Mouse (Mus musculus): ENCODE data around the gene Fdxacb1. TPM values are rescaled to one million over a fixed set of nuclear protein-coding genes. Genes with fewer than 3 reads are reported as not detected.
A peak's percentile ranks its signal among the peaks of the same experiment; 100 is the strongest.

Fdxacb1 gene
- polyA plus RNA-seq, 1 experiment from 2014 or later: 2.4 TPM

GRCm38 (mm10) chr9:50763331-50763730, 4.7 kb upstream of the Fdxacb1 start:
- Histone ChIP-seq H3K27ac (no peak overlapping the region), H3K4me3 (ENCODE audit: inconsistent target) (no peak overlapping the region), H3K79me2 (ENCODE audit: inconsistent target) (no peaks in the 10 kb centered on the region), H3K36me3 (ENCODE audit: inconsistent target) (no peaks in the 10 kb centered on the region)
- 90% methylated on average over 1 of the region's 1 CpGs for WGBS (ENCODE audit: missing documents)

GRCm38 (mm10) chr9:50767531-50768106, 417 bp upstream of the Fdxacb1 start:
- 4% methylated on average over 17 of the region's 17 CpGs for WGBS (ENCODE audit: missing documents)
- Histone ChIP-seq H3K79me2 (ENCODE audit: inconsistent target) (no peaks in the 10 kb centered on the region; the same call in 1 of the 2 replicates), H3K4me3 (ENCODE audit: inconsistent target) (peak overlapping the region; percentile 63), H3K36me3 (ENCODE audit: inconsistent target) (no peaks in the 10 kb centered on the region), H3K27ac (peak overlapping the region; percentile 76)

GRCm38 (mm10) chr9:50770011-50770410, 2.0 kb downstream of the Fdxacb1 start:
- H3K27ac ChIP-seq: no peak overlapping the region
- no peak overlapping the region for H3K4me3 ChIP-seq (ENCODE audit: inconsistent target)
- no peaks in the 10 kb centered on the region for H3K36me3 ChIP-seq (ENCODE audit: inconsistent target)
- WGBS (ENCODE audit: missing documents): 100% methylated on average over 2 of the region's 2 CpGs
- H3K79me2 ChIP-seq (ENCODE audit: inconsistent target): no peaks in the 10 kb centered on the region; the same call in 1 of the 2 replicates

GRCm38 (mm10) chr9:50774026-50774462, 6.0 kb downstream of the Fdxacb1 start:
- Histone ChIP-seq H3K36me3 (ENCODE audit: inconsistent target) (no peaks in the 10 kb centered on the region), H3K27ac (peak overlapping the region; percentile 65), H3K4me3 (ENCODE audit: inconsistent target) (peak overlapping the region; percentile 45; the same call in 1 of the 2 replicates), H3K79me2 (ENCODE audit: inconsistent target) (no peaks in the 10 kb centered on the region; the same call in 1 of the 2 replicates)
- WGBS (ENCODE audit: missing documents): 8% methylated on average over 4 of the region's 4 CpGs

- Histone ChIP-seq H3K4me3 (ENCODE audit: inconsistent target) (peak within 1 kb of the TSS; percentile 48), H3K79me2 (ENCODE audit: inconsistent target) (no peaks in the 10 kb centered on the region; the same call in 1 of the 2 replicates), H3K27ac (peak within 1 kb of the TSS; percentile 65), H3K36me3 (ENCODE audit: inconsistent target) (no peaks in the 10 kb centered on the region)
- under 1% methylated on average over 50 of the region's 51 CpGs for WGBS (ENCODE audit: missing documents)
These were observed 7.1 kb downstream of the Fdxacb1 start, which contains the start of the genes Alg9 and 1110032A03Rik for GRCm38 (mm10) chr9:50774991-50775612. Alg9 (plus strand) TSS chr9:50775019. 1110032A03Rik (minus strand) TSS chr9:50775520.

GRCm38 (mm10) chr9:50775662-50776126, 7.7 kb downstream of the Fdxacb1 start:
- Histone ChIP-seq H3K36me3 (ENCODE audit: inconsistent target) (no peaks in the 10 kb centered on the region; the same call in 1 of the 2 replicates), H3K27ac (no peak overlapping the region), H3K79me2 (ENCODE audit: inconsistent target) (no peaks in the 10 kb centered on the region; the same call in 1 of the 2 replicates), H3K4me3 (ENCODE audit: inconsistent target) (peak overlapping the region; percentile 48)
- under 1% methylated on average over 27 of the region's 30 CpGs for WGBS (ENCODE audit: missing documents)

- Histone ChIP-seq H3K27ac (no peak overlapping the region), H3K4me3 (ENCODE audit: inconsistent target) (peak overlapping the region; percentile 48), H3K36me3 (ENCODE audit: inconsistent target) (no peaks in the 10 kb centered on the region; the same call in 1 of the 2 replicates), H3K79me2 (ENCODE audit: inconsistent target) (no peaks in the 10 kb centered on the region; the same call in 1 of the 2 replicates)
- WGBS (ENCODE audit: missing documents): 66% methylated on average over 11 of the region's 11 CpGs
These were observed 8.2 kb downstream of the Fdxacb1 start for GRCm38 (mm10) chr9:50776162-50776760.

- Histone ChIP-seq H3K36me3 (ENCODE audit: inconsistent target) (peaks cover 39% of the 10 kb centered on the region; the same call in 1 of the 2 replicates), H3K27ac (no peak overlapping the region), H3K79me2 (ENCODE audit: inconsistent target) (no peaks in the 10 kb centered on the region), H3K4me3 (ENCODE audit: inconsistent target) (no peak overlapping the region)
- WGBS (ENCODE audit: missing documents): 76% methylated on average over 2 of the region's 2 CpGs
These were observed 14.1 kb downstream of the Fdxacb1 start for GRCm38 (mm10) chr9:50782155-50782554.

- Histone ChIP-seq H3K4me3 (ENCODE audit: inconsistent target) (no peak overlapping the region), H3K36me3 (ENCODE audit: inconsistent target) (peaks cover 30% of the 10 kb centered on the region), H3K79me2 (ENCODE audit: inconsistent target) (no peaks in the 10 kb centered on the region), H3K27ac (no peak overlapping the region)
- 96% methylated on average over 3 of the region's 3 CpGs for WGBS (ENCODE audit: missing documents)
These were observed 27.2 kb downstream of the Fdxacb1 start for GRCm38 (mm10) chr9:50795266-50795665.

GRCm38 (mm10) chr9:50796776-50797175, 28.7 kb downstream of the Fdxacb1 start:
- H3K79me2 ChIP-seq (ENCODE audit: inconsistent target): no peaks in the 10 kb centered on the region
- WGBS (ENCODE audit: missing documents): 95% methylated on average over 8 of the region's 8 CpGs
- no peak overlapping the region for H3K27ac ChIP-seq
- H3K4me3 ChIP-seq (ENCODE audit: inconsistent target): no peak overlapping the region
- H3K36me3 ChIP-seq (ENCODE audit: inconsistent target): peaks cover 24% of the 10 kb centered on the region; the same call in 1 of the 2 replicates

- no peak overlapping the region for H3K4me3 ChIP-seq (ENCODE audit: inconsistent target)
- no peak overlapping the region for H3K27ac ChIP-seq
- no peaks in the 10 kb centered on the region for H3K79me2 ChIP-seq (ENCODE audit: inconsistent target)
- 92% methylated on average over 7 of the region's 7 CpGs for WGBS (ENCODE audit: missing documents)
- peaks cover 19% of the 10 kb centered on the region; the same call in 1 of the 2 replicates for H3K36me3 ChIP-seq (ENCODE audit: inconsistent target)
These were observed 29.6 kb downstream of the Fdxacb1 start for GRCm38 (mm10) chr9:50797641-50798040.

GRCm38 (mm10) chr9:50798368-50798767, 30.3 kb downstream of the Fdxacb1 start:
- H3K79me2 ChIP-seq (ENCODE audit: inconsistent target): no peaks in the 10 kb centered on the region
- no peak overlapping the region for H3K4me3 ChIP-seq (ENCODE audit: inconsistent target)
- WGBS (ENCODE audit: missing documents): 59% methylated on average over 5 of the region's 5 CpGs
- H3K27ac ChIP-seq: no peak overlapping the region
- H3K36me3 ChIP-seq (ENCODE audit: inconsistent target): peaks cover 24% of the 10 kb centered on the region; the same call in 1 of the 2 replicates

- H3K27ac ChIP-seq: no peak overlapping the region
- 83% methylated on average over 2 of the region's 2 CpGs for WGBS (ENCODE audit: missing documents)
- H3K4me3 ChIP-seq (ENCODE audit: inconsistent target): no peak overlapping the region
- H3K79me2 ChIP-seq (ENCODE audit: inconsistent target): no peaks in the 10 kb centered on the region
- H3K36me3 ChIP-seq (ENCODE audit: inconsistent target): peaks cover 39% of the 10 kb centered on the region
These were observed 32.9 kb downstream of the Fdxacb1 start for GRCm38 (mm10) chr9:50800985-50801384.

GRCm38 (mm10) chr9:50803055-50803671, 35.1 kb downstream of the Fdxacb1 start:
- Histone ChIP-seq H3K36me3 (ENCODE audit: inconsistent target) (peaks cover 48% of the 10 kb centered on the region), H3K79me2 (ENCODE audit: inconsistent target) (no peaks in the 10 kb centered on the region), H3K4me3 (ENCODE audit: inconsistent target) (no peak overlapping the region), H3K27ac (no peak overlapping the region)
- 90% methylated on average over 7 of the region's 7 CpGs for WGBS (ENCODE audit: missing documents)
